ENCODE assay signal across 7 mouse cellular contexts in the genomic region with DNA sequence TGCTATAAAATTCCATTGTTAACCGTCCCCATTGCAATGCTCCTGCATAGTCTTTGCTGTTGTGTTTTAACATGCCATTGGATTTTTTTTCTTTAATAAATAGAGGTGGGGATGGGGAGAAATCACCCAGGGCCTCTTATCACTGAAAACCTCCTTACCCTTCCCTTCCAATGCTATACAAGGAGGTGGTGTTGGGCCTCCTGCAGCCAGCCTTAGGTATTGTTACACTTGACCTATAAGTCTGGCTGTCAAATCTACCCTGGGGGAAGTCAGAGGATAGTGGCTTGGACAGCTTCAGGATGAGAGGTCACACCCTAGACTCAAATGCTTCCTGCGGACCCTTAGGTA. TPM values are rescaled to one million over a fixed set of nuclear protein-coding genes. Genes with fewer than 3 reads are reported as not detected.
A peak's percentile ranks its signal among the peaks of the same experiment; 100 is the strongest.
DNase-seq lines count a peak whose midpoint lies in the region; ATAC-seq and TF ChIP-seq lines count a peak whose summit lies in the region.

No protein-coding gene starts in this region.

- no peaks in the 10 kb centered on the region for H3K36me3 ChIP-seq in lung, postnatal 0 days (ENCODE audit: insufficient read depth, low read length)
- no peaks in the 10 kb centered on the region for H3K36me3 ChIP-seq in forebrain, embryonic 14.5 days (ENCODE audit: control insufficient read depth, insufficient read depth, low read length)
- H3K36me3 ChIP-seq in liver, embryonic 12.5 days = no peaks in the 10 kb centered on the region
- H3K36me3 ChIP-seq in stomach, postnatal 0 days (ENCODE audit: control insufficient read depth, insufficient read depth, low read length) = no peaks in the 10 kb centered on the region

- H3K27ac ChIP-seq in lung, postnatal 0 days (ENCODE audit: low read length) = no peak overlapping the region
- H3K27ac ChIP-seq in forebrain, embryonic 14.5 days (ENCODE audit: low read depth, low read length) = no peak overlapping the region
- H3K27ac ChIP-seq in liver, embryonic 12.5 days = no peak overlapping the region
- no peak overlapping the region for H3K27ac ChIP-seq in stomach, postnatal 0 days (replicated peaks)

- H3K27me3 ChIP-seq in lung, postnatal 0 days (replicated peaks; ENCODE audit: insufficient read depth, low read length) = no peaks in the 10 kb centered on the region
- H3K27me3 ChIP-seq in forebrain, embryonic 14.5 days (replicated peaks; ENCODE audit: control insufficient read depth, insufficient read depth, low read length) = no peaks in the 10 kb centered on the region
- peaks cover 24% of the 10 kb centered on the region for H3K27me3 ChIP-seq in liver, embryonic 12.5 days (replicated peaks)
- H3K27me3 ChIP-seq in stomach, postnatal 0 days (ENCODE audit: control insufficient read depth, insufficient read depth, low read length) = no peaks in the 10 kb centered on the region

- no peak for ATAC-seq in lung, postnatal 0 days
- no peak for ATAC-seq in forebrain, embryonic 14.5 days
- ATAC-seq in liver, embryonic 12.5 days = peak; percentile 61
- ATAC-seq in stomach, postnatal 0 days (ENCODE audit: low FRiP score, low TSS enrichment) = no peak

- no peak for TF ChIP-seq CTCF in lung, postnatal 0 days (IDR thresholded peaks at IDR 0.05)
- TF ChIP-seq CTCF in stomach, postnatal 0 days (IDR thresholded peaks at IDR 0.05; ENCODE audit: low read depth) = no peak

- H3K9me3 ChIP-seq in lung, postnatal 0 days (ENCODE audit: low read length) = no peaks in the 10 kb centered on the region
- no peaks in the 10 kb centered on the region for H3K9me3 ChIP-seq in forebrain, embryonic 14.5 days (replicated peaks; ENCODE audit: control insufficient read depth, low read length)
- H3K9me3 ChIP-seq in liver, embryonic 12.5 days (replicated peaks) = no peaks in the 10 kb centered on the region
- H3K9me3 ChIP-seq in stomach, postnatal 0 days (ENCODE audit: control insufficient read depth, low read length) = no peaks in the 10 kb centered on the region

- no peak overlapping the region for H3K9ac ChIP-seq in lung, postnatal 0 days (replicated peaks; ENCODE audit: low read depth)
- H3K9ac ChIP-seq in forebrain, embryonic 14.5 days (ENCODE audit: low read length) = peak overlapping the region; percentile 93
- no peak overlapping the region for H3K9ac ChIP-seq in liver, embryonic 12.5 days
- H3K9ac ChIP-seq in stomach, postnatal 0 days (ENCODE audit: low read length) = no peak overlapping the region

- 0 out of 2 replicates have a peak, but pooled peaks have one; percentile 13 for TF ChIP-seq EP300 in lung, postnatal 0 days (IDR thresholded peaks at IDR 0.05)
- no peak for TF ChIP-seq EP300 in stomach, postnatal 0 days (optimal IDR thresholded peaks at IDR 0.05)

- H3K4me2 ChIP-seq in lung, postnatal 0 days (replicated peaks; ENCODE audit: low read depth, low read length) = peak overlapping the region; percentile 77
- H3K4me2 ChIP-seq in forebrain, embryonic 14.5 days (ENCODE audit: low read length) = peak overlapping the region; percentile 54
- H3K4me2 ChIP-seq in liver, embryonic 12.5 days = peak overlapping the region; percentile 81
- H3K4me2 ChIP-seq in stomach, postnatal 0 days (replicated peaks; ENCODE audit: low read depth) = peak overlapping the region; percentile 74

- DNase-seq in lung, postnatal 0 days (ENCODE audit: low spot score) = no peak
- DNase-seq in lung, postnatal 14 days = no peak
- no peak for DNase-seq in forebrain, embryonic 14.5 days (ENCODE audit: low spot score)
- DNase-seq in stomach, postnatal 0 days (ENCODE audit: low spot score) = no peak
- no peak for DNase-seq in Muller cell, postnatal 12 days (ENCODE audit: inconsistent ontology term)
- DNase-seq in layer of hippocampus, adult 9-11 months = no peak

- H3K4me3 ChIP-seq in lung, postnatal 0 days (ENCODE audit: low read depth, low read length) = peak overlapping the region; percentile 87; the same call in 1 of the 2 replicates
- peak overlapping the region; percentile 87 for H3K4me3 ChIP-seq in forebrain, embryonic 14.5 days (ENCODE audit: low read depth, low read length)
- peak overlapping the region; percentile 68 for H3K4me3 ChIP-seq in liver, embryonic 12.5 days
- H3K4me3 ChIP-seq in stomach, postnatal 0 days (ENCODE audit: low read depth, low read length) = peak overlapping the region; percentile 86

- no peaks in the 10 kb centered on the region; the same call in 1 of the 2 replicates for H3K4me1 ChIP-seq in lung, postnatal 0 days (ENCODE audit: insufficient read depth, low read depth, low read length)
- peaks cover 14% of the 10 kb centered on the region for H3K4me1 ChIP-seq in forebrain, embryonic 14.5 days (ENCODE audit: control insufficient read depth, insufficient read depth, low read length)
- 0 out of 2 replicates have a peak, but pooled peaks cover 4% of the 10 kb centered on the region for H3K4me1 ChIP-seq in liver, embryonic 12.5 days
- H3K4me1 ChIP-seq in stomach, postnatal 0 days (replicated peaks; ENCODE audit: control insufficient read depth, insufficient read depth) = no peaks in the 10 kb centered on the region

- WGBS in lung, postnatal 0 days = 38% methylated on average over 2 of the region's 2 CpGs
- WGBS in forebrain, embryonic 14.5 days = 33% methylated on average over 2 of the region's 2 CpGs
- WGBS in liver, embryonic 12.5 days (ENCODE audit: insufficient replicate concordance) = 36% methylated on average over 2 of the region's 2 CpGs
- 37% methylated on average over 2 of the region's 2 CpGs for WGBS in stomach, postnatal 0 days

RNA-seq across cellular contexts. Expression of a gene that starts 3.8 kb away (rescaled TPM):
- polyA plus RNA-seq in lung, postnatal 0 days (2015; fragmentation: Nextera tagmentation; extraction: Ambion mirVana) = 39.6 and 44.7 TPM in 2 replicates
- 23.9 and 26.1 TPM in 2 replicates for polyA plus RNA-seq in forebrain, embryonic 14.5 days (2014; fragmentation: Nextera tagmentation; extraction: Ambion mirVana)
- 7.0 and 7.6 TPM in 2 replicates for polyA plus RNA-seq in liver, embryonic 12.5 days (2016; fragmentation: Nextera tagmentation; extraction: Ambion mirVana)
- polyA plus RNA-seq in stomach, postnatal 0 days (2015; fragmentation: Nextera tagmentation; extraction: Ambion mirVana) = 9.7 and 10.4 TPM in 2 replicates
